Mouse (Mus musculus) lung, postnatal 0 days (tissue): ENCODE measurements at regions not wholly inside any gene's neighbourhood (a gene's known extent, or its start where the extent isn't known, plus 50 kb on each side); places are given as distances from the start of the nearest gene placed in this dataset.

Source experiments
- CTCF ChIP-seq: IDR thresholded peaks from 2 replicates; pipeline ENCODE4 v1.5.1; 2016; ENCODE audit warnings: antibody characterized with exemption, mild to moderate bottlenecking
- EP300 ChIP-seq: IDR thresholded peaks from 2 replicates; pipeline ENCODE4 v1.6.1; 2016; ENCODE audit warnings: antibody characterized with exemption, mild to moderate bottlenecking, control low read depth

- TF ChIP-seq CTCF (no peak), EP300 (no peak)
Measured at GRCm38 (mm10) chr14:68021240-68021639, 1272.9 kb downstream of the Synb start.
